Mouse (Mus musculus): Measurements from ENCODE around the gene Insc.
"Not testable (repeated sequence)": the region's sequence is repeated elsewhere in the genome, so short reads cannot be mapped to it uniquely, and the experiment has no call there.

Gene Insc

GRCm38 (mm10) chr7:114743022-114743780 is at the start of gene Insc:
Insc (plus strand) TSS chr7:114743694.
- DNase-seq (ENCODE audit: low read depth) = no peak

GRCm38 (mm10) chr7:114700871-114701270 is 42.6 kb upstream of the Insc start:
- no peak for DNase-seq (ENCODE audit: low read depth)

GRCm38 (mm10) chr7:114706716-114707115 is 36.8 kb upstream of the Insc start:
- DNase-seq (ENCODE audit: low read depth) = no peak

GRCm38 (mm10) chr7:114707398-114707797 is 36.1 kb upstream of the Insc start:
- DNase-seq (ENCODE audit: low read depth) = no peak

GRCm38 (mm10) chr7:114710419-114710818 is 33.1 kb upstream of the Insc start:
- DNase-seq (ENCODE audit: low read depth) = no peak

GRCm38 (mm10) chr7:114712523-114712922 is 31.0 kb upstream of the Insc start:
- no peak for DNase-seq (ENCODE audit: low read depth)

- no peak for DNase-seq (ENCODE audit: low read depth)
Measured at GRCm38 (mm10) chr7:114718300-114718699, 25.2 kb upstream of the Insc start, which contains the start of gene Calcb. Calcb (plus strand) TSS chr7:114718643.

GRCm38 (mm10) chr7:114719381-114720131 is 23.9 kb upstream of the Insc start:
- no peak for DNase-seq (ENCODE audit: low read depth)

- not testable (repeated sequence) for DNase-seq (ENCODE audit: low read depth)
Measured at GRCm38 (mm10) chr7:114729696-114730095, 13.8 kb upstream of the Insc start.

GRCm38 (mm10) chr7:114731175-114731574 is 12.3 kb upstream of the Insc start:
- no peak for DNase-seq (ENCODE audit: low read depth)

- DNase-seq (ENCODE audit: low read depth) = not testable (repeated sequence)
Measured at GRCm38 (mm10) chr7:114731700-114732099, 11.8 kb upstream of the Insc start.

GRCm38 (mm10) chr7:114736256-114736655 is 7.2 kb upstream of the Insc start:
- DNase-seq (ENCODE audit: low read depth) = no peak

- DNase-seq (ENCODE audit: low read depth) = no peak
Measured at GRCm38 (mm10) chr7:114738166-114738565, 5.3 kb upstream of the Insc start.

GRCm38 (mm10) chr7:114740360-114741165 is 2.9 kb upstream of the Insc start:
- no peak for DNase-seq (ENCODE audit: low read depth)

- DNase-seq (ENCODE audit: low read depth) = no peak
Measured at GRCm38 (mm10) chr7:114744639-114745245, 1.2 kb downstream of the Insc start.

GRCm38 (mm10) chr7:114745481-114746271 is 2.2 kb downstream of the Insc start:
- no peak for DNase-seq (ENCODE audit: low read depth)

GRCm38 (mm10) chr7:114747596-114747995 is 4.1 kb downstream of the Insc start:
- DNase-seq (ENCODE audit: low read depth) = no peak

GRCm38 (mm10) chr7:114748239-114748638 is 4.7 kb downstream of the Insc start:
- DNase-seq (ENCODE audit: low read depth) = no peak

- no peak for DNase-seq (ENCODE audit: low read depth)
Measured at GRCm38 (mm10) chr7:114753471-114753870, 10.0 kb downstream of the Insc start.

- no peak for DNase-seq (ENCODE audit: low read depth)
Measured at GRCm38 (mm10) chr7:114754196-114754595, 10.7 kb downstream of the Insc start.

- DNase-seq (ENCODE audit: low read depth) = no peak
Measured at GRCm38 (mm10) chr7:114754626-114755025, 11.1 kb downstream of the Insc start.

All from c-Kit-positive CD71-positive TER-119-negative erythroid progenitor cells, embryonic 14.5 days (primary cell).